Mouse (Mus musculus): ENCODE measurements around the gene Col19a1. TPM values are rescaled to one million over a fixed set of nuclear protein-coding genes. Genes with fewer than 3 reads are reported as not detected.

The Col19a1 gene
- polyA plus RNA-seq, 1 experiment from 2014 or later = 0.06 TPM

- Histone ChIP-seq H3K4me3 (no peak overlapping the region), H3K36me3 (no peaks in the 10 kb centered on the region), H3K27ac (replicated peaks) (no peak overlapping the region), H3K4me1 (peaks cover 10% of the 10 kb centered on the region), H3K27me3 (ENCODE audit: low read depth, poor library complexity, severe bottlenecking) (no peaks in the 10 kb centered on the region), H3K9me3 (replicated peaks) (no peaks in the 10 kb centered on the region)
- DNase-seq (ENCODE audit: low spot score) = peak; percentile 11
- WGBS = 74% methylated on average over 7 of the region's 7 CpGs
Observed at GRCm38 (mm10) chr1:24452159-24452558, 135.1 kb downstream of the Col19a1 start.

- no peaks in the 10 kb centered on the region for H3K9me3 ChIP-seq (replicated peaks)
- no peaks in the 10 kb centered on the region for H3K36me3 ChIP-seq
- no peaks in the 10 kb centered on the region for H3K4me1 ChIP-seq
- DNase-seq (ENCODE audit: low spot score) = no peak
- H3K4me3 ChIP-seq = no peak overlapping the region
- no peak overlapping the region for H3K27ac ChIP-seq (replicated peaks)
- no peaks in the 10 kb centered on the region for H3K27me3 ChIP-seq (ENCODE audit: low read depth, poor library complexity, severe bottlenecking)
Observed at GRCm38 (mm10) chr1:24437425-24437824, 149.8 kb downstream of the Col19a1 start.

- H3K9me3 ChIP-seq (replicated peaks) = no peaks in the 10 kb centered on the region
- no peaks in the 10 kb centered on the region for H3K27me3 ChIP-seq (ENCODE audit: low read depth, poor library complexity, severe bottlenecking)
- 88% methylated on average over 5 of the region's 5 CpGs for WGBS
- no peaks in the 10 kb centered on the region for H3K36me3 ChIP-seq
- H3K4me1 ChIP-seq = no peaks in the 10 kb centered on the region
- H3K4me3 ChIP-seq = no peak overlapping the region
- DNase-seq (ENCODE audit: low spot score) = no peak
- H3K27ac ChIP-seq (replicated peaks) = no peak overlapping the region
Observed at GRCm38 (mm10) chr1:24428306-24428705, 159.0 kb downstream of the Col19a1 start.

- Histone ChIP-seq H3K27ac (replicated peaks) (no peak overlapping the region), H3K4me3 (no peak overlapping the region), H3K4me1 (no peaks in the 10 kb centered on the region), H3K27me3 (ENCODE audit: low read depth, poor library complexity, severe bottlenecking) (no peaks in the 10 kb centered on the region), H3K9me3 (replicated peaks) (no peaks in the 10 kb centered on the region), H3K36me3 (no peaks in the 10 kb centered on the region)
- 47% methylated on average over 8 of the region's 8 CpGs for WGBS
- DNase-seq (ENCODE audit: low spot score) = peak; percentile 18
Observed at GRCm38 (mm10) chr1:24378125-24378821, 209.0 kb downstream of the Col19a1 start.

GRCm38 (mm10) chr1:24374902-24375301 lies 212.4 kb downstream of the Col19a1 start:
- H3K27ac ChIP-seq (replicated peaks) = no peak overlapping the region
- peak; percentile 20 for DNase-seq (ENCODE audit: low spot score)
- H3K9me3 ChIP-seq (replicated peaks) = no peaks in the 10 kb centered on the region
- WGBS = 38% methylated on average over 2 of the region's 2 CpGs
- H3K36me3 ChIP-seq = no peaks in the 10 kb centered on the region
- H3K27me3 ChIP-seq (ENCODE audit: low read depth, poor library complexity, severe bottlenecking) = no peaks in the 10 kb centered on the region
- H3K4me1 ChIP-seq = no peaks in the 10 kb centered on the region
- no peak overlapping the region for H3K4me3 ChIP-seq

- no peaks in the 10 kb centered on the region for H3K27me3 ChIP-seq (ENCODE audit: low read depth, poor library complexity, severe bottlenecking)
- H3K27ac ChIP-seq (replicated peaks) = no peak overlapping the region
- H3K9me3 ChIP-seq (replicated peaks) = no peaks in the 10 kb centered on the region
- 88% methylated on average over 3 of the region's 3 CpGs for WGBS
- H3K4me1 ChIP-seq = no peaks in the 10 kb centered on the region
- DNase-seq (ENCODE audit: low spot score) = no peak
- H3K4me3 ChIP-seq = no peak overlapping the region
- no peaks in the 10 kb centered on the region for H3K36me3 ChIP-seq
Observed at GRCm38 (mm10) chr1:24373671-24374070, 213.6 kb downstream of the Col19a1 start.

GRCm38 (mm10) chr1:24372471-24373258 lies 214.6 kb downstream of the Col19a1 start:
- no peak for DNase-seq (ENCODE audit: low spot score)
- no peaks in the 10 kb centered on the region for H3K9me3 ChIP-seq (replicated peaks)
- no peak overlapping the region for H3K27ac ChIP-seq (replicated peaks)
- H3K4me3 ChIP-seq = no peak overlapping the region
- H3K4me1 ChIP-seq = no peaks in the 10 kb centered on the region
- 87% methylated on average over 4 of the region's 4 CpGs for WGBS
- no peaks in the 10 kb centered on the region for H3K36me3 ChIP-seq
- H3K27me3 ChIP-seq (ENCODE audit: low read depth, poor library complexity, severe bottlenecking) = no peaks in the 10 kb centered on the region

GRCm38 (mm10) chr1:24367570-24368517 lies 219.4 kb downstream of the Col19a1 start:
- H3K27ac ChIP-seq (replicated peaks) = no peak overlapping the region
- H3K36me3 ChIP-seq = no peaks in the 10 kb centered on the region
- WGBS = 63% methylated on average over 19 of the region's 19 CpGs
- no peaks in the 10 kb centered on the region for H3K27me3 ChIP-seq (ENCODE audit: low read depth, poor library complexity, severe bottlenecking)
- DNase-seq (ENCODE audit: low spot score) = no peak
- no peaks in the 10 kb centered on the region for H3K9me3 ChIP-seq (replicated peaks)
- no peaks in the 10 kb centered on the region for H3K4me1 ChIP-seq
- no peak overlapping the region for H3K4me3 ChIP-seq

- no peak overlapping the region for H3K27ac ChIP-seq (replicated peaks)
- WGBS = 86% methylated on average over 7 of the region's 7 CpGs
Observed at GRCm38 (mm10) chr1:24364775-24365174, 222.5 kb downstream of the Col19a1 start.

GRCm38 (mm10) chr1:24361990-24362635 lies 225.2 kb downstream of the Col19a1 start:
- WGBS = 91% methylated on average over 13 of the region's 13 CpGs
- Histone ChIP-seq H3K4me1 (no peaks in the 10 kb centered on the region), H3K9me3 (replicated peaks) (no peaks in the 10 kb centered on the region), H3K36me3 (no peaks in the 10 kb centered on the region), H3K4me3 (no peak overlapping the region), H3K27me3 (ENCODE audit: low read depth, poor library complexity, severe bottlenecking) (no peaks in the 10 kb centered on the region), H3K27ac (replicated peaks) (no peak overlapping the region)
- no peak for DNase-seq (ENCODE audit: low spot score)

More at GRCm38 (mm10) chr1:24364775-24365174, 222.5 kb downstream of the Col19a1 start:
- Histone ChIP-seq H3K36me3 (no peaks in the 10 kb centered on the region), H3K4me3 (no peak overlapping the region), H3K4me1 (no peaks in the 10 kb centered on the region), H3K9me3 (replicated peaks) (no peaks in the 10 kb centered on the region), H3K27me3 (ENCODE audit: low read depth, poor library complexity, severe bottlenecking) (no peaks in the 10 kb centered on the region)
- no peak for DNase-seq (ENCODE audit: low spot score)

GRCm38 (mm10) chr1:24349462-24350217 lies 237.6 kb downstream of the Col19a1 start:
- H3K4me1 ChIP-seq = no peaks in the 10 kb centered on the region

More at GRCm38 (mm10) chr1:24349462-24350217, 237.6 kb downstream of the Col19a1 start:
- WGBS = 89% methylated on average over 13 of the region's 13 CpGs
- no peak overlapping the region for H3K27ac ChIP-seq (replicated peaks)
- no peak overlapping the region for H3K4me3 ChIP-seq
- no peaks in the 10 kb centered on the region for H3K36me3 ChIP-seq
- no peak for DNase-seq (ENCODE audit: low spot score)
- no peaks in the 10 kb centered on the region for H3K9me3 ChIP-seq (replicated peaks)
- no peaks in the 10 kb centered on the region for H3K27me3 ChIP-seq (ENCODE audit: low read depth, poor library complexity, severe bottlenecking)
